Mouse (Mus musculus): ENCODE measurements around the gene Cemip.

- TF ChIP-seq CTCF (IDR thresholded peaks at IDR 0.05; ENCODE audit: insufficient read depth, low read length): no peak
- no peak for TF ChIP-seq POLR2A (IDR thresholded peaks at IDR 0.05; ENCODE audit: borderline replicate concordance, extremely low read depth, low read depth, low read length)
These were observed 111.0 kb downstream of the Cemip start for GRCm38 (mm10) chr7:83975283-83975682.

All from lung, adult 2 months (tissue).